Mouse (Mus musculus) erythroid progenitor cell, adult 5-6 weeks (primary cell): Measurements from ENCODE around the gene Fam131b. TPM values are rescaled to one million over a fixed set of nuclear protein-coding genes. Genes with fewer than 3 reads are reported as not detected.
A peak's percentile ranks its signal among the peaks of the same experiment; 100 is the strongest.

Experiments used
- ATAC-seq: replicated peaks from 2 replicates; pipeline ENCODE4 v1.8.0; 2016; ENCODE audit warnings: moderate number of reproducible peaks, mild to moderate bottlenecking, moderate TSS enrichment, inconsistent platforms; ENCODE audit not compliant: poor library complexity, low FRiP score, severe bottlenecking
- total RNA-seq, 2 experiments: library from RNA; stranded (forward) in 1 of 2; stranded (reverse) in 1 of 2; fragments of 150-400 nt in 1 of 2; fragments of 186-747, 209-891 nt in 1 of 2; gene quantifications; 2 replicates each; pipeline versions ENCODE4 v1.2.3 to v1.2.4; 2015 to 2017; ENCODE audit warnings: low replicate concordance in 2 of 2

The Fam131b gene
- total RNA-seq, 2 experiments from 2014 or later = not detected

DNA sequence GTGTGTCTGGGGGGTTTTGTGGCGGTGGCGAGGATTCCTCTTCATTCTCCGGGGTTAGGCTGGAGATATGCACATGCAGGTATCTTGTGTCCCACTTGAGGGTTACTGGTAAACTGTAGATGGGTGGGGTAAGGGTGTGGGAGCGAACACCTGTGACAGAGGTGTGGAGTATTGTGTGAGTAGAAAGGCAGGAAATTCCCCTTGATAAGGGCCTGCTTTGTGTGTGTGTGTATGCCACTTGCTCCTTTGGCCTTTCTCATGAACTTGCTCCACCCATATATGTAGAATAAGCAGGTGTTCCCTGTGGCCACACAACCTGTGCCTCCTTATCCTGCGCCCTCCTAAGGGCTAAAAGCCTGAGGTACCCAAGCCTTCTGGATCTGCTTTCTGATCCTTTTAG, 32.5 kb upstream of the Fam131b start:
- no peak for ATAC-seq

DNA sequence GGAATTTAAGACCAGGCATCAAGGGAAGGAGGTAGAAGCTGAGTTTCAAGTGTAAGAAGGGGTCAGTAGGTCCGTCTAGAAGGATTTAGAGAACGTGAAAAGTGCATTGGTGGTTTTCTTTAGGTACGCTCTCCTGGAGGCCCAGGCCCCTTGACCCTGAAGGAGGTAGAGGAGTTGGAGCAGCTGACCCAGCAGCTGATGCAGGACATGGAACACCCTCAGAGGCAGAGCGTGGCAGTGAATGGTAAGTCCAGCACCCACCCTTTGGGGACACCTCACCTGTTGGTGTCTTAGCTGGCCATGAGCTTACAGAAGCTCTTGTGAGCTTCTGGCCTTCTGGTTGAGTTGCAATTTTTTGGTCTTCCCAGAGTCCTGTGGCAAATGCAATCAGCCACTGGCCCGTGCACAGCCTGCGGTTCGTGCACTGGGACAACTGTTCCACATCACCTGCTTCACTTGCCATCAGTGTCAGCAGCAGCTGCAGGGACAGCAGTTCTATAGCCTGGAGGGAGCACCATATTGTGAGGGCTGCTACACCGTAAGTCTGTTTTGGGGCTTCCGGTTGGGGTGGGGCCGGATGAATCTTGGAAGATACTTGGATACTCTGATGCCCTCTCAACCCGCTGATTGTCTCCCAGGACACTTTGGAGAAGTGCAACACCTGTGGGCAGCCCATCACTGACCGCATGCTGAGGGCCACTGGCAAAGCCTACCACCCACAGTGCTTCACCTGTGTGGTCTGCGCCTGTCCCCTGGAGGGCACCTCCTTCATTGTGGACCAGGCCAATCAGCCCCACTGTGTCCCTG, 31.6 kb upstream of the Fam131b start:
- no peak for ATAC-seq

- no peak for ATAC-seq
Observed at GRCm38 (mm10) chr6:42355366-42355765, 30.9 kb upstream of the Fam131b start.

- no peak for ATAC-seq
Observed at GRCm38 (mm10) chr6:42354076-42355019, 29.9 kb upstream of the Fam131b start.

DNA sequence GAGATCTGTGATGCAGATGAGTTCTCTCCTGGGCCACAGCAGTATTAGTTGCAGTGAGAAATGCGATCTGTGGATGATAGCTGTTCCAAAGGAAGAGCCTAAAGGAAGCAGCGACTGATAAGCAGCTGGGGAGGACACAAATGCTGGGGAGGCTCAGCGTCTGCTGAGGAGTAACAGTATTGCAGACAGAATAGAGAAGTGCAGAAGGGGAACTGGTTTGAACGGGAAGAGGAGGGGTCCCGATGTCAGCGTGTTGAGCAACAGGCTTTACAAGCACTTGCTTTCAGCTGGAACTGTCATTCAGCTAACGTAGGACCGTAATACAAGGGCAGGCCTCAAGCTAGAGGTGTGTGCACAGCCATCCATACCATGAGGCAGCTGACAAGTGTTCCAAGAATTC, 28.7 kb upstream of the Fam131b start:
- ATAC-seq = no peak

GRCm38 (mm10) chr6:42352486-42352846, 28.0 kb upstream of the Fam131b start:
- no peak for ATAC-seq

- no peak for ATAC-seq
Observed at GRCm38 (mm10) chr6:42351776-42352485, 27.5 kb upstream of the Fam131b start.

GRCm38 (mm10) chr6:42350968-42351775, 26.7 kb upstream of the Fam131b start:
- ATAC-seq = 0 out of 2 replicates have a peak, but pooled peaks have one; percentile 11

DNA sequence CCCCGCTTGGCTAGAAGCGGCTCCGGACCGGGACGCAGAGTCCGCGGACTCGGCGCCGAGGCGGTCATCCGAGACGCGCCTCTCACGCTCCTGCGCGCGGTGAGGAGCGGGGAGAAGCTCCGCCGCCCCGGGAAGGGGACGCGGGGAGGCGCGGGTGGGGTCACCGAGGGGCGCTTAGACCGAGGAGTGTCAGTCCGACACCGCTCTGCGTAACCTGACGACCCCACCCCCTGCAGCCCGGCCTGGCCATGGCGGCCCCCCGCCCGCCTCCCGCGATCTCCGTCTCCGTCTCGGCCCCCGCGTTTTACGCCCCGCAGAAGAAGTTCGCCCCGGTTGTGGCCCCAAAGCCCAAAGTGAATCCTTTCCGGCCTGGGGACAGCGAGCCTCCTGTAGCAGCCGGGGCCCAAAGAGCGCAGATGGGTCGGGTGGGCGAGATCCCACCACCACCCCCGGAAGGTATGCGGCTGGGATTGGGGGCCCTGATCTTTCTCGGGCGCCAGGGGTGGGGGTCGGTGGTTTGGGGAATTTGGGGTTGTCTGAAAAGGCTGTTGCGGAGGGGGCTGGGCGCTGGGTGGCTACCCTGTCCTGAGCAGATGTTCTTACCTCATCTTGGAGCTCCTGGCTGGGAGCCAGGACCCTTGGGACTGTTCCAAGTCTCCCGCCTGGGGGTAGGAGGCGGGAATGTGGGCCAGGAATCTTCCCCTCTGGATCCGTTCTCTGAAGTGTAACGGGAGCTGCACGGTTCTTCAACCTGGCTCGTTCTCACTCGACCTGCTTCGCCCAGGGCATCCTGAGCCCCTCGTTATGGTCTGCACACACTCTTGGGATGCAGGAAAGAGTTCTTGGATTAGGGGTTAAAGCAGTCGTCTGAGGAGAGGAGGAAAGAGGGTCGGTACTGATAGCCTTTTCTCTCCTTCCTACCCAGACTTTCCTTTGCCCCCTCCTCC, 25.9 kb upstream of the Fam131b start:
- ATAC-seq = no peak

DNA sequence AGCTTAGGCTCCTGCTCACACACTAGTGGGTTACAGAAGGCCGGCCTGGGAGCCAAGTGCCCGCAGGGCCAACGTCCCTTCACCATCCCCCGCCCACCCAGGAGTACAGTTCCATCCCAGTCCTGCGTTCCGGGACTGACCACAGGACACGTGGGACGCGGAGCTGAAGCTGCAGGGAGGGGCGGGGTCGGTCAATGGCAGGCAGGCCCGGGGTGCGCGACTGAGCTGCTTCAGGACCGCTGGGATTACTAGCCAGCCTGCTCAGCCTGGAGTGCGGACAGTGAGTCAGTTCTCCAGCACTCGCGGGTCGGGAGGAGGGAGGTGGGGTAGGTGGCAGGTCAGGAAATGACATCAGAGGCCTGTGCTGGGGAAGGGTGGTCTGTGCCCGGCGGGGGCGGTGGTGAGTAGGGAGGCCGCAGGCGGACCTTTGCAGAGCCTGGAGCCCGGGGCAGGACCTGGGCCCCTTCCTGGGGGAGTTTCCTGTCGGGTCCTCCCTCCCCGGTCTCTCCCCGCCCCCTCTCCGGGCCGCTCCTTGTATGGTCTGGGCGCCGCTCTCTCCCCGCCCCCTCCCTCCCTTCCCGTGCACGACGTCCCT, 25.1 kb upstream of the Fam131b start, which contains the start of gene Zyx:
Zyx (plus strand) TSS at position 205 of the 595 bp plus-strand sequence.
- ATAC-seq = peak; percentile 35; the same call in 1 of the 2 replicates

DNA sequence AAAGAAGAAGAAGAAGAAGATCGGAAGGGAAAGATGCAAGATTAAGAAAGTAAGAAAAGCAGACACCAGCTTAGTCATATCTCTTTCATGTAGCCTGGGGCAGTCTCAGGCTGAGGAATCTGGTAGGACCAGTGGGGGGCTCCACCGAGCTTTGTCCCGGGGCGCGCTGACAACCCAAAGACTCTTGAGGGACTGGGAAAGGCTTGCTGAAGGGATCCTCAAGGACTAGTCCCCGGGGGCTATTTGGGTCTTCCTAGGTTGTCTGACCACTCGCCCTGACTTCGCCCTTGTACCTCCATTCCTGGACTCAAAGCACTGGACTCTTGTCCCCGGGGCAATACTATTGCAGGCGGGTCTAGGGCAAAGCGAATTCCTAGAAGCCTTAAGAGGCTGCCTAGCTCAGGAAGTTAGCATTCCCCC, 24.6 kb upstream of the Fam131b start:
- no peak for ATAC-seq

GRCm38 (mm10) chr6:42348281-42349005, 24.0 kb upstream of the Fam131b start:
- no peak for ATAC-seq

- ATAC-seq = no peak
Observed at GRCm38 (mm10) chr6:42344255-42344654, 19.8 kb upstream of the Fam131b start.

GRCm38 (mm10) chr6:42343361-42344120, 19.1 kb upstream of the Fam131b start:
- no peak for ATAC-seq

- ATAC-seq = no peak
Observed at GRCm38 (mm10) chr6:42342171-42342570, 17.7 kb upstream of the Fam131b start.

DNA sequence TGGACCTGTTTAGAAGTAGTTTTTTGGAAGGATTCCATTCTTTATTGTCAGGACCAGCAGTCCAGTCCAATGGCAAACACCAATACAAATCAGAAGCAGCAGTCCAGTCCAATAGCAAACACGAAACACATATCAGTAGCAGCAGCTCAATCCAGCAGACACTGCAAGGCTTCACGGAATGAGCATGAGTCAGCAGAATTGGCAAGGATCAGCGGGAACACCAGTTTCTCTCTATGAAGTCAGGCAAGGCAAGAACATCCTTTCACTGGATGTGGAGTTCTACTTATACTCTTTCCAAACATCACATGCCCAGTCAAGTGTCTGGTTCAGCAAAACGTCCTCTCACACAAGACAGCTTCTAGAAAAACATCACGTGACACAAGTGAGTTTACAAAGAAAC, 15.5 kb upstream of the Fam131b start:
- no peak for ATAC-seq
